Comparison of ENCODE assay signal across 12 mouse cellular contexts in genomic region chr17:31840423-31841003, GRCm38 (mm10). TPM values are rescaled to one million over a fixed set of nuclear protein-coding genes. Genes with fewer than 3 reads are reported as not detected.
DNase-seq lines count a peak whose midpoint lies in the region; ATAC-seq and TF ChIP-seq lines count a peak whose summit lies in the region.
"Had no signal": no experiment of that assay in that cellular context is flagged by ENCODE, and none has a peak within 500 bp of the region (broad histone marks: within the 10 kb centered on the region; RNA-seq: fewer than 3 reads in every experiment).

No protein-coding gene starts in this region.

- no peak overlapping the region for H3ac ChIP-seq in myocyte (ENCODE audit: control insufficient read depth, insufficient read length)

- no peak for TF ChIP-seq POLR2A in bone marrow, adult 2 months (IDR thresholded peaks at IDR 0.05; ENCODE audit: borderline replicate concordance, control insufficient read depth, low read depth, low read length)
- TF ChIP-seq POLR2A in myocyte (IDR thresholded peaks at IDR 0.05; ENCODE audit: insufficient read length, low read depth): no peak
- TF ChIP-seq POLR2A in cerebellum, adult 2 months (IDR thresholded peaks at IDR 0.05; ENCODE audit: borderline replicate concordance, insufficient read depth, low read length): no peak

- no peaks in the 10 kb centered on the region for H3K27me3 ChIP-seq in forebrain, embryonic 14.5 days (replicated peaks; ENCODE audit: control insufficient read depth, insufficient read depth, low read length)
- H3K27me3 ChIP-seq in forebrain, embryonic 10.5 days (ENCODE audit: poor library complexity, severe bottlenecking): no peaks in the 10 kb centered on the region
- no peaks in the 10 kb centered on the region for H3K27me3 ChIP-seq in myocyte (ENCODE audit: control insufficient read depth, insufficient read depth, insufficient read length)
- no peaks in the 10 kb centered on the region for H3K27me3 ChIP-seq in cerebellum, adult 2 months (ENCODE audit: control insufficient read depth, insufficient read depth, low read length)

- H3K27ac ChIP-seq in forebrain, embryonic 14.5 days (ENCODE audit: low read depth, low read length): no peak overlapping the region
- no peak overlapping the region for H3K27ac ChIP-seq in forebrain, embryonic 10.5 days
- peak overlapping the region; percentile 91 for H3K27ac ChIP-seq in bone marrow, adult 2 months (ENCODE audit: control insufficient read depth, insufficient read depth, low read depth, low read length, poor library complexity)
- H3K27ac ChIP-seq in cerebellum, adult 2 months (ENCODE audit: insufficient read depth, low read length): no peak overlapping the region
- H3K27ac ChIP-seq: hindbrain, embryonic 14.5 days; layer of hippocampus, adult 2 months had no signal

- H3K4me2 ChIP-seq in forebrain, embryonic 14.5 days (ENCODE audit: low read length): no peak overlapping the region
- H3K4me2 ChIP-seq in myocyte (ENCODE audit: low read depth): no peak overlapping the region
- H3K4me2 ChIP-seq: hindbrain, embryonic 14.5 days had no signal

- WGBS in forebrain, embryonic 14.5 days: 76% methylated on average over 6 of the region's 6 CpGs
- WGBS in forebrain, embryonic 10.5 days: 71% methylated on average over 6 of the region's 6 CpGs
- WGBS in bone marrow, adult 2 months: 3% methylated on average over 6 of the region's 6 CpGs
- WGBS in cerebellum, adult 2 months: 23% methylated on average over 6 of the region's 6 CpGs

- no peaks in the 10 kb centered on the region for H3K79me2 ChIP-seq in myocyte (ENCODE audit: control insufficient read depth, insufficient read depth)

- no peaks in the 10 kb centered on the region for H3K9me3 ChIP-seq in forebrain, embryonic 14.5 days (replicated peaks; ENCODE audit: control insufficient read depth, low read length)
- peaks cover 6% of the 10 kb centered on the region; the same call in 1 of the 2 replicates for H3K9me3 ChIP-seq in forebrain, embryonic 10.5 days

- H3K36me3 ChIP-seq in forebrain, embryonic 14.5 days (ENCODE audit: control insufficient read depth, insufficient read depth, low read length): peaks cover 19% of the 10 kb centered on the region
- peaks cover 31% of the 10 kb centered on the region for H3K36me3 ChIP-seq in forebrain, embryonic 10.5 days (replicated peaks)
- H3K36me3 ChIP-seq in myocyte (ENCODE audit: control insufficient read depth, insufficient read depth): peaks cover 8% of the 10 kb centered on the region

- DNase-seq in forebrain, embryonic 14.5 days (ENCODE audit: low spot score): peak; percentile 40
- no peak for DNase-seq in forebrain, embryonic 10.5 days (ENCODE audit: extremely low spot score, low spot score)
- peak; percentile 87 for DNase-seq in 416B (ENCODE audit: low read depth)
- DNase-seq in embryo, embryonic 11 days: no peak
- no peak for DNase-seq in cerebellum, adult 2 months
- DNase-seq in adrenal gland, adult 2 months: no peak
- DNase-seq: cerebellum, adult 11 months; liver had no signal

- H3K9ac ChIP-seq in forebrain, embryonic 14.5 days (ENCODE audit: low read length): no peak overlapping the region
- H3K9ac ChIP-seq: hindbrain, embryonic 14.5 days had no signal

- TF ChIP-seq CTCF in bone marrow, adult 2 months (IDR thresholded peaks at IDR 0.05; ENCODE audit: control insufficient read depth, insufficient read depth, low read length): no peak
- TF ChIP-seq CTCF in cerebellum, adult 2 months (IDR thresholded peaks at IDR 0.05; ENCODE audit: borderline replicate concordance, insufficient read depth, low read depth, low read length): no peak

- no peak for ATAC-seq in forebrain, embryonic 14.5 days

- H3K4me3 ChIP-seq in forebrain, embryonic 14.5 days (ENCODE audit: low read depth, low read length): no peak overlapping the region
- H3K4me3 ChIP-seq in forebrain, embryonic 10.5 days: no peak overlapping the region
- no peak overlapping the region for H3K4me3 ChIP-seq in bone marrow, adult 2 months (replicated peaks; ENCODE audit: control insufficient read depth, low read depth, low read length)
- H3K4me3 ChIP-seq in myocyte: no peak overlapping the region
- no peak overlapping the region for H3K4me3 ChIP-seq in cerebellum, adult 2 months (replicated peaks; ENCODE audit: insufficient read depth, low read depth, low read length)
- H3K4me3 ChIP-seq: layer of hippocampus, adult 2 months had no signal

- H3K4me1 ChIP-seq in forebrain, embryonic 14.5 days (ENCODE audit: control insufficient read depth, insufficient read depth, low read length): no peaks in the 10 kb centered on the region
- H3K4me1 ChIP-seq in forebrain, embryonic 10.5 days: peaks cover 14% of the 10 kb centered on the region
- peaks cover 19% of the 10 kb centered on the region for H3K4me1 ChIP-seq in bone marrow, adult 2 months (ENCODE audit: control insufficient read depth, insufficient read depth, low read length)
- H3K4me1 ChIP-seq in cerebellum, adult 2 months (ENCODE audit: control insufficient read depth, insufficient read depth, low read length): no peaks in the 10 kb centered on the region

TF ChIP-seq in myocyte, 11 proteins besides CTCF, POLR2A, EP300 and RAD21:
- TF ChIP-seq E2F4 (IDR thresholded peaks at IDR 0.05; ENCODE audit: insufficient read depth): no peak
- peak in 1 of 3 experiments; percentile 46 for TF ChIP-seq MYOG (IDR thresholded peaks at IDR 0.05; ENCODE audit: control insufficient read depth in 1 of 3, insufficient read depth in 1 of 3, insufficient read length in 2 of 3, low read depth in 2 of 3)
- TF ChIP-seq REST (IDR thresholded peaks at IDR 0.05; ENCODE audit: insufficient read depth, insufficient read length): no peak
- peak in 2 of 3 experiments; percentile 14 to 56 for TF ChIP-seq MYOD1 (IDR thresholded peaks at IDR 0.05; ENCODE audit: control insufficient read depth in 1 of 3, insufficient read length in 2 of 3, low read depth in 2 of 3)

RNA-seq across cellular contexts. Expression of gene Sik1, which starts 15.1 kb away (rescaled TPM):
- polyA plus RNA-seq in forebrain, embryonic 14.5 days (2014; fragmentation: Nextera tagmentation; extraction: Ambion mirVana): 12.2 and 14.7 TPM in 2 replicates
- polyA plus RNA-seq in forebrain, embryonic 10.5 days (2016; fragmentation: Nextera tagmentation; extraction: Ambion mirVana): 10.0 and 11.4 TPM in 2 replicates
- polyA plus RNA-seq in bone marrow, adult 2 months (2011; ENCODE audit: insufficient read depth, insufficient read length, low replicate concordance, missing spikeins): 24.1 and 42.9 TPM in 2 replicates
- polyA plus RNA-seq in myocyte (2012; fragmentation: generic; extraction: Trizol): 37.1 TPM
- 5.0 and 5.2 TPM in 2 replicates for polyA plus RNA-seq in cerebellum, adult 2 months (2012; rRNA removed)
- 10 to 100 TPM; 60.5 to 77.1 TPM for total RNA-seq in adrenal gland, adult 2 months (2021)
- 23.4 and 48.1 TPM in 2 replicates for polyA plus RNA-seq in adrenal gland, adult 2 months (2012; rRNA removed)

Comparison
In these comparisons a context has a peak if more than half of its experiments do, and no peak if none do; other contexts are left out.
1. DNase-seq: peak in forebrain, embryonic 14.5 days (single experiment) and 416B (single experiment); none in forebrain, embryonic 10.5 days (single experiment), embryo, embryonic 11 days (single experiment), cerebellum, adult 2 months (0 of 2) and adrenal gland, adult 2 months (single experiment).